Mouse (Mus musculus) thymus, adult 2 months (tissue): ENCODE data around the gene Scfd2.

ENCODE experiments used
- CTCF ChIP-seq: fragments of 200-500 bp; IDR thresholded peaks from 2 replicates; pipeline ENCODE4 v1.5.1; 2012; ENCODE audit warnings: mild to moderate bottlenecking, control low read depth, low read length, moderate library complexity, borderline replicate concordance; ENCODE audit not compliant: control insufficient read depth, poor library complexity, insufficient read depth; ENCODE audit errors: extremely low read depth
- POLR2A ChIP-seq: fragments of 200-500 bp; IDR thresholded peaks from 2 replicates; pipeline ENCODE4 v1.6.1; 2012; ENCODE audit warnings: mild to moderate bottlenecking, low read length, control low read depth, moderate library complexity; ENCODE audit not compliant: control insufficient read depth, poor library complexity, insufficient read depth; ENCODE audit errors: extremely low read depth

DNA sequence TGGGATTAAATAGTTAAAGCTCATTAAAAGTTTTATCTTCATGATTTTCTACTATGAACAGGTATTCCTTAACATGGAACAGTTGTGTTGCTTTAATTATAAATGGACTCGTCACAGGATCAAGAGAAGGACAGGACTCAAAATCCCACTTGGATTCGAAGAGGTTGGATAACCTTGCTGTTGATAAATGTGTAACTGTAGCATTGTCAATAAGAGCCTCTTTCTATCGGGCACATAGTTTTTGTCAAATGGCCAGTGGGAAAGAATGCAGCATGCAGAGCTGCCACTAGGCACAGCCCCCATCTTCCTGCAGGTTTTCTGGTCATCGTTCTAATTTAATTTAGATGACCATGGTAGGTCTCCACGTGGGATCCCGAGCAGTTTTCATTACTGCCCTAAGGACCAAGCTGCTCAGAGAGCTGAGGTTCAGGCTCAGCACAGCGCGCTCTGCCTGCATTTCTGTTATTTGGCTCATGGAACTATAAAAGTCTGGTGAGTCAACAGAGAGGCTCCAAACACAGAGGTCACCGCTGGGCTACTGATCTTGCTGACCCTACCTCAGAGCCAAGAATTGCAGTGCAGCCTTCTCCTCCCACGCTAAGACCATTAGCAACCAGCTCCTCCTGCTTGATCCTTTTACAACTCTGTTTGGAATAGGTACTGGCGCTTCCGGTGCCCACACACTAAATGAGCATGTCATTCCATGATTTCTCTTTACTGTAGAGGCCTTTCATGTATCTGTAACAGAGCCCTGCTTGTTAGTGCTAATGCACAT, 215.9 kb downstream of the Scfd2 start:
- no peak for TF ChIP-seq CTCF
- TF ChIP-seq POLR2A, result no peak
